Mouse (Mus musculus): ENCODE data around the gene Map4k4.

Map4k4 gene

GRCm38 (mm10) chr1:39965461-39965860 lies 64.7 kb downstream of the Map4k4 start:
- no peak for DNase-seq

DNA sequence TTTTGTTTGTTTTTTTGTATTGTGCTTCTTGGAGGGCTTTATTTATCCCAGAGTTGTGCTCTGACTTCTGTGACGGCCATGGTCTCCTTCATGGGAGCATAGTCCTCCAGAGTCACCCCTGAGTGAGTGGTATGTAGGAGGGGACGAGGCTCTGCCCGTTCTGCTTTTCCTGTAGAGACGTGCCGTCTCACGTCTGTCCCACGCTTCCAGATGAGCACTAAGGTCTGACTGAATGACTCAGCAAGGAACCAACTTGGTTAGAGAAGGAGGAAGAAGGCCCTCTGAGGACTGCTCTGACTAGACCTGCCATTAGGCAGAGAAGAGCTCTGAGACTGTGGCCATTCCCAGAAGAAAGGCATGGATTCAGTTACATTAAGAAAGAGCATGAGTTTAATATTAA lies 68.3 kb downstream of the Map4k4 start:
- DNase-seq = no peak

DNA sequence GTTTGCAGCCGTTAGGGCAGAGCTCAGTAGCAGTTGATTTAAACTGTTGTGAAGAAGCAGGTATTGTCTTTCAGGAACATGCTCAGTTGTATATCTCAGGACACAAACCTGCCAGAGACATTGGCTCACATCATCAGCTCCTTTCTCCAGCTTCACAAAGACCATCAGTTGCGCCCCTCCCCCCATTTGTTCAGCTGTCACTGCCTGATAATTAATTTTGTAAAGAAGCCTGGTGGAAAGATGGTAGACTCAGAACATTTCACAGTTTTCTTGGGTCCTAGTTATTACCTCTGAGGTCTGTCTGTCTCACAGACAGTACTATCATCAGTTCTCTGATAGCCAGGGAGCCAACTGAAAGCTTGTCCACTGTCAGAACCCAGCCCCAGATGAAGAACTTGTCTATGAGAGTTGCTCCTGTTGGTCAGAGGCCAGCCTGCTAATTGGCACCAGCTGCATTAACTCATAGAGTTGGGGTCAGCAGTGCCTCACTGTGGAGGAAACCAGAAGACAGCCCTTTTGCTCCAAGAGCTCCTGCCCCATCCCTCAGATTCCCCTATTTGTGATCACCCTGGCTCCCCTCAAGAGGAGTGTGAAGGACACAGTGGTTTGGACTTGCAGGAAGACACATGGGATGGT lies 69.2 kb downstream of the Map4k4 start:
- no peak for DNase-seq

GRCm38 (mm10) chr1:39972411-39972810 lies 71.7 kb downstream of the Map4k4 start:
- DNase-seq = peak in 1 of 2 experiments; percentile 30

- DNase-seq = no peak
These were observed 73.2 kb downstream of the Map4k4 start for GRCm38 (mm10) chr1:39973911-39974310.

DNA sequence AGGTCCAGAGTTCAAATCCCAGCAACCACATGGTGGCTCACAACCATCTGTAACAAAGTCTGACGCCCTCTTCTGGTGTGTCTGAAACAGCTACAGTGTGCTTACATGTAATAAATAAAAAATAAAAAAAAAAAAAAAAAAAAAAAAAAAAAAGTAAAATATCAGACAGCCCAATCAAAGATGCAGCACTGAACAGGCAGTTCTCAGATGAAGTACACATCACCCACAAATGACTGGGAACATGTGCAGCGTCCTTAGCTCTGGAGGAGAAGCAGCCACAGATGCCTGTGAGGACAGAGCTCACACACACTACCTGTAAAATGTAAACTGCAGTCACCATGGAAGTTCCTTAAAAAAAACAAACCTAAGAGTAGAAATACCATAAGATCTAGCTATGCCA lies 74.3 kb downstream of the Map4k4 start:
- no peak for DNase-seq

- DNase-seq = no peak
These were observed 75.4 kb downstream of the Map4k4 start for GRCm38 (mm10) chr1:39976107-39976506.

DNA sequence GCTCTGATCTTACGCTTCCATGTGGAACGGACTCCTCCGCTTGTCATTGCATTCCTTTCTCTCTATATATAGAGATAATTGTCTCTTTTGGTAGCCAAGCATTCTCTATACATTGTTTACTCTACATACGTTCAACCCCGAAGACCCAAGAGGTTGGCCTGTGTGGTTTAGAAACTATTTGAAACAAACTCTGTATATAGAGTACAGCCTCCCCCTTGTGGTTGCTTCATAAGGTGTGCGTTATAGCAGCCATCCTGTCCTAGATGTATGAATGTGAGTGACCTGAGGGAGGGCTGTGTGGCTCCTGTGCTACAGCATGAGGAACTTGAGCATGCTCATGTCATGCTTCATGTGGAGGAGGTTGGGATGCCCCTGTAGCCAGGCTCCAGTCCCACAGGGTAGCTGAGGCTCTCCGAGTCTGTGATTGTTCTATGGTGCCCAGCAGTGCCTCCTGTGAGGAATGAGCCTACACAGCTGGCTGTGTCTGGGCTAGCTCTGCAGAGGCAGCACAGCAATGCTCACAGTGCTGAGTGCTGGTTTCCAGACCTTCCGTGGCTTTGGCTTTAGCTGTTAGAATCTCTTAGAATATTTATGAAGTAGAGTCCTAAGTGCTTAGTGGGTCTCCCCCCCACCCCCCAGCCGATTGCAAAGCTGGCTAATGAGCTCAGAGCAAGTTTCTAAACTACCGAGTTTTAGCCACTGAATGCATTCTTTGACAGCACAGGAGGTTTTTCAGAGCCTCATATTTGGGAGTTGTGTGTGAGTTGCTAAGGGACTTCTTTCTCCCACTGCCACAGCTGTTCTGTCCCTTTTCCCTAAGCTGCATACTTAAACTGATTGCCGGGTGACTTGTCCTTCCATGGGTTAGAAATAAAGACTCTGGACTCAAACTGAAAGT lies 76.4 kb downstream of the Map4k4 start:
- no peak for DNase-seq

GRCm38 (mm10) chr1:39978781-39979486 lies 78.2 kb downstream of the Map4k4 start:
- DNase-seq = no peak

- DNase-seq = no peak
These were observed 79.9 kb downstream of the Map4k4 start for GRCm38 (mm10) chr1:39980314-39981290.

- no peak for DNase-seq
These were observed 81.3 kb downstream of the Map4k4 start for GRCm38 (mm10) chr1:39981970-39982369.

- no peak for DNase-seq
These were observed 82.2 kb downstream of the Map4k4 start for GRCm38 (mm10) chr1:39982727-39983487.

GRCm38 (mm10) chr1:39984331-39984730 lies 83.6 kb downstream of the Map4k4 start:
- no peak for DNase-seq

- no peak for DNase-seq
These were observed 86.1 kb downstream of the Map4k4 start for GRCm38 (mm10) chr1:39986820-39987219.

DNA sequence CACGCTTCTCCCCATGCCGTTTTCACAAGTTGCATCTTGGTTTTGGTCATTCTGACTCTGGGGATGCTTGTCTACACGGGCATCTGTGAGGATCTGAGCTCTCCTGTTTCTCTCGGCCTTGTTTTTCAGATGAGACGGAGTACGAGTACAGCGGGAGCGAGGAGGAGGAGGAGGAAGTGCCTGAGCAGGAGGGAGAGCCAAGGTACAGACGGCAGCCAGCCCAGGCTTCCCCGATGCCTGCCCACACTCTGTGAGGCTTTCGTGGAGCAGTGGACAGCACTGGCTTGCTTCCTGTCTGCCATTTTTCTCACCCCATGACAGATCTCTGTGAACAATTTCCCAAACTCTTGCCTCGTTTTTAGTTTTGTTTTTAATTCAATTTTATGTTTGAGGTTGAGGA lies 88.1 kb downstream of the Map4k4 start:
- DNase-seq = peak in 1 of 2 experiments; percentile 33

DNA sequence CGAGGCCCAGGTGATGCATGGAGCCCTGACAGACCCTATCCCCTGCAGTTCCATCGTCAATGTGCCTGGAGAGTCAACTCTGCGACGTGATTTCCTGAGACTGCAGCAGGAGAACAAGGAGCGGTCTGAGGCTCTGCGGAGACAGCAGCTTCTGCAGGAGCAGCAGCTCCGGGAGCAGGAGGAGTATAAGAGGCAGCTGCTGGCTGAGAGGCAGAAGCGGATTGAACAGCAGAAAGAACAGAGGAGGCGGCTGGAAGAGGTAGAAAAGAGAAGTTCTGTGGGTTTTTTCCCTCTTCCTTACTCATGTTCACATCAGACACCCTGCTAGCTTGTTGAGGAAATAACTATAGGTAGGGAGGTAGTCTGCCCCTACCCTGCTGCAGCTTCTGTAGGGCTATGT lies 89.3 kb downstream of the Map4k4 start:
- no peak for DNase-seq

GRCm38 (mm10) chr1:39993921-39994320 lies 93.2 kb downstream of the Map4k4 start:
- DNase-seq = no peak

- no peak for DNase-seq
These were observed 94.9 kb downstream of the Map4k4 start for GRCm38 (mm10) chr1:39995593-39995992.

DNA sequence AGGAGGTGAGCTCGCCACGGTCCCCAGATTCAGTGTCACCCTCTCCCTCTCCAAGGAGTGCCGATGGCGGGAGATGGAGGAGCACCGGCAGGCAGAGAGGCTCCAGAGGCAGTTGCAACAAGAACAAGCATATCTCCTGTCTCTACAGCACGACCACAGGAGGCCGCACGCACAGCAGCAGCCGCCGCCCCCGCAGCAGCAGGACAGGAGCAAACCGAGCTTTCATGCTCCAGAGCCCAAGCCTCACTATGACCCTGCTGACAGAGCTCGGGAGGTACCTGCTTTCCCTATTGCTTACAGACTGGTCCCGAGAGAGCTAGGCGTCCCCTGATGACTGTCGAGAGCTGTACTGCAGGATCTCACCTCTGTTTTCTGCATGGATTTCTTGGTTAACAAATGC lies 99.8 kb downstream of the Map4k4 start:
- no peak for DNase-seq

GRCm38 (mm10) chr1:40000899-40001298 lies 100.2 kb downstream of the Map4k4 start:
- peak; percentile 64 to 72 for DNase-seq

DNA sequence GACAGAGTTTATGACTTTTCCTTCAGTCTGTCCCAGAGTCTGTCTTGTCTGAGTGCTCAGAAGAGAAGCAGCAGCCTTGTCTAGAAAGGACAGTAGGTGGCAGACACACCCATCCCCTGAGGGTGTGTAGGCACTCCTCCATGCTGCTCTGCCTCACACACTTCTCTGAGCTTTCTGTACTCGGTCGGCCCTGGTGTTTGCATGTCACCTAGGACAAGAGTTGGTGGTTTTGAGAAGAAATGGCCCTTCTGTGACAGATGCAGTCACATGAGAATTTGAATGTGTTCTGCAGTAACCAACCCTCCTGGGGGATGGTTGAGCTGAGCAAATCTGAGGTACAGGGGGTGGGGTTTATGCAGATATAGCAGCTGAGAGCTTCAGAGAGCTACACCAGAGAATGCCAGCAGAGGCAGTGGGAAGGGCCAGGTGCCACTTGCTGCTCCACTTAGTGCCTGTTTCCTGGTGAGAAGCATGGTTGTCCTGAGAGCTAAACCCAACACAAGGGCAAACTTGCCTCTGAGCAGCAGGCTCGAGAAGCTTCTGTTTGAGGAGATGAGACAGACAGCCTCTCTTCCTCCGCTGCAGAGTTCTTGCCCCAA lies 101.5 kb downstream of the Map4k4 start:
- DNase-seq = no peak

Data from cerebellum, adult 18-20 months (tissue).